In genomic region chr19:11395769-11396168, GRCm38 (mm10) we compare ENCODE assay signal across 26 mouse cellular contexts. TPM values are rescaled to one million over a fixed set of nuclear protein-coding genes. Genes with fewer than 3 reads are reported as not detected.
"Had no signal": no experiment of that assay in that cellular context is flagged by ENCODE, and none has a peak within 500 bp of the region (broad histone marks: within the 10 kb centered on the region; RNA-seq: fewer than 3 reads in every experiment).

No protein-coding gene starts in this region.

- H3K27ac ChIP-seq: liver, embryonic 13.5 days; liver, embryonic 15.5 days; lung, embryonic 15.5 days; macrophage; midbrain, embryonic 13.5 days; midbrain, embryonic 15.5 days; neural tube, embryonic 13.5 days; neural tube, embryonic 15.5 days; stomach, embryonic 15.5 days; stomach, postnatal 0 days had no signal

- H3K4me1 ChIP-seq: liver, embryonic 13.5 days; liver, embryonic 15.5 days; lung, embryonic 15.5 days; megakaryocyte, embryonic 14.5 days; midbrain, embryonic 13.5 days; midbrain, embryonic 15.5 days; neural tube, embryonic 13.5 days; neural tube, embryonic 15.5 days; stomach, embryonic 15.5 days had no signal

- H3K4me2 ChIP-seq: liver, embryonic 13.5 days; liver, embryonic 15.5 days; lung, embryonic 15.5 days; midbrain, embryonic 11.5 days; midbrain, embryonic 13.5 days; midbrain, embryonic 15.5 days; neural tube, embryonic 13.5 days; neural tube, embryonic 15.5 days; stomach, embryonic 15.5 days had no signal

- H3K9me3 ChIP-seq: liver, embryonic 13.5 days; liver, embryonic 15.5 days; lung, embryonic 15.5 days; megakaryocyte, embryonic 14.5 days; midbrain, embryonic 13.5 days; midbrain, embryonic 15.5 days; neural tube, embryonic 13.5 days; neural tube, embryonic 15.5 days; stomach, embryonic 15.5 days had no signal

- H3K4me3 ChIP-seq: liver, embryonic 13.5 days; liver, embryonic 15.5 days; lung, embryonic 15.5 days; megakaryocyte, embryonic 14.5 days; midbrain, embryonic 13.5 days; midbrain, embryonic 15.5 days; neural tube, embryonic 13.5 days; neural tube, embryonic 15.5 days; stomach, embryonic 15.5 days had no signal

- DNase-seq: liver, embryonic 13.5 days; liver, postnatal 0 days; lung, adult 2 months; lung, postnatal 14 days; lung, postnatal 36 days; retina, postnatal 1 day; right cerebral cortex, adult 18-20 months; spleen, adult 18-20 months; thymus, postnatal 14 days; thymus, postnatal 4 days had no signal

- H3K9ac ChIP-seq: liver, embryonic 13.5 days; liver, embryonic 15.5 days; liver, postnatal 0 days; lung, embryonic 15.5 days; midbrain, embryonic 13.5 days; midbrain, embryonic 15.5 days; neural tube, embryonic 13.5 days; neural tube, embryonic 15.5 days; stomach, embryonic 15.5 days had no signal

- H3K36me3 ChIP-seq: liver, embryonic 13.5 days; liver, embryonic 15.5 days; lung, embryonic 15.5 days; midbrain, embryonic 13.5 days; midbrain, embryonic 15.5 days; neural tube, embryonic 13.5 days; neural tube, embryonic 15.5 days; stomach, embryonic 15.5 days had no signal

- H3K27me3 ChIP-seq: liver, embryonic 13.5 days; liver, embryonic 15.5 days; lung, embryonic 15.5 days; megakaryocyte, embryonic 14.5 days; midbrain, embryonic 13.5 days; midbrain, embryonic 15.5 days; neural tube, embryonic 13.5 days; neural tube, embryonic 15.5 days; stomach, embryonic 15.5 days had no signal

- ATAC-seq: liver, postnatal 0 days; lung, postnatal 0 days; midbrain, embryonic 13.5 days; midbrain, embryonic 15.5 days had no signal

RNA-seq across cellular contexts. Expression of gene Ms4a4c, which starts 8.8 kb away (rescaled TPM):
- total RNA-seq: midbrain, postnatal 0 days had no signal
- polyA plus RNA-seq: midbrain, embryonic 13.5 days; midbrain, postnatal 0 days; testis, adult 2 months had no signal

RNA-seq across cellular contexts. Expression of gene Ms4a4b, which starts 47.6 kb away (rescaled TPM):
- total RNA-seq: midbrain, postnatal 0 days had no signal
- polyA plus RNA-seq: midbrain, embryonic 11.5 days; midbrain, embryonic 13.5 days; midbrain, postnatal 0 days; neural tube, embryonic 11.5 days; neural tube, embryonic 13.5 days; neural tube, embryonic 15.5 days had no signal

RNA-seq across cellular contexts. Expression of gene Ms4a7, which starts 59.8 kb away (rescaled TPM):
- total RNA-seq: megakaryocyte progenitor cell, adult 5-6 weeks had no signal
